Mouse (Mus musculus) stomach, postnatal 0 days (tissue): Measurements from ENCODE around the gene Slc13a2.

ENCODE experiments used
- CTCF ChIP-seq: IDR thresholded peaks from 2 replicates; pipeline ENCODE4 v1.5.1; 2016; ENCODE audit warnings: antibody characterized with exemption, low read depth, mild to moderate bottlenecking, moderate library complexity
- EP300 ChIP-seq: optimal IDR thresholded peaks from 2 replicates; pipeline ENCODE3; 2016; ENCODE audit warnings: antibody characterized with exemption

DNA sequence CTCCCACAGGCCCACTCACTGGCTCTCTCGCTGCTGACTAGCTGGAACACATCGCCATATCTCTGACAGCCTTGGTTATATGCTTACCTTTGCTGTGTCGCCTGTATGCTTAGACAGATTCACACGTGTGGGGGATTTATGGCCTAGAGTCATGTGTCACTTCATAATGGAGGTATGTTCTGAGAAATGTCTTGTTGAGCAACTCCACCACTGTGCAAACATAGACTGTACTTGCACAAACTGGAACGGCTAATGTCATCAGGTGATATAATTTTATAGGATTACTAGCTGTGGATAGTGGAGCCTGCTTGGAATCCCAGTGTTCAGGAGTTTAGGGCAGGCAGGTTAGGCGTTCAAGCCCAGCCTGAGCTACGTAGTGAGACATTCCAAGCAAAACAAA is 15.2 kb upstream of the Slc13a2 start:
- TF ChIP-seq EP300 (no peak), CTCF (no peak)
